Mouse (Mus musculus) stomach, postnatal 0 days (tissue): ENCODE data around the gene Ugdh.

Experiments
- CTCF ChIP-seq: IDR thresholded peaks from 2 replicates; pipeline ENCODE4 v1.5.1; 2016; ENCODE audit warnings: antibody characterized with exemption, low read depth, mild to moderate bottlenecking, moderate library complexity
- EP300 ChIP-seq: optimal IDR thresholded peaks from 2 replicates; pipeline ENCODE3; 2016; ENCODE audit warnings: antibody characterized with exemption

DNA sequence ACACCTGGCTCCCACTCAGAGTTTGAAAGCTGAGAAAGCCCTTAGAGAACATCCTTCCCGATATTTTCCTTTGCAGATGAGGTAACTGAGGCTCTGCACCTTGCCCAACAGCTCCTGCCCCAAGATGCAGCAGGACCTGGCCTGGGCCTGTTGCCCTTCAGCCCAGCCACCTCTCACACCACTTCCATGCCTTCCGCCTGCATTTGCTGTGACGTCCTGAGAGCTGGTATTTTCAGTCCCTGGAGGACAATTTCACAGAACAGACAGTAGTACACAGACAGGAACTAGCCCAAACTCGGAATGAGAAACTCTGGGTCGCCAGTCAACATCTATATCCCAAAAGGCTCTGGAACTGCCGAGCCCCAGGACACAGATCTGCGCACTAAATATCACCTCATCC lies 61.0 kb downstream of the Ugdh start:
- TF ChIP-seq CTCF: no peak
- TF ChIP-seq EP300: no peak
